Mouse (Mus musculus): ENCODE measurements around the gene Lingo3. TPM values are rescaled to one million over a fixed set of nuclear protein-coding genes. Genes with fewer than 3 reads are reported as not detected.
A peak's percentile ranks its signal among the peaks of the same experiment; 100 is the strongest.
"Not testable (repeated sequence)": the region's sequence is repeated elsewhere in the genome, so short reads cannot be mapped to it uniquely, and the experiment has no call there.

The Lingo3 gene
- polyA plus RNA-seq, 1 experiment from 2014 or later, result not detected

GRCm38 (mm10) chr10:80819406-80819805, 24.4 kb downstream of the Lingo3 start:
- Histone ChIP-seq H3K4me2 (ENCODE audit: low read depth, low read length) (peak overlapping the region; percentile 41; the same call in 1 of the 2 replicates), H3K9ac (ENCODE audit: low read depth, low read length) (peak overlapping the region; percentile 50), H3K27me3 (ENCODE audit: control insufficient read depth, insufficient read depth, low read depth, low read length) (no peaks in the 10 kb centered on the region), H3K4me1 (ENCODE audit: control insufficient read depth, low read depth, low read length) (peaks cover 40% of the 10 kb centered on the region), H3K36me3 (ENCODE audit: control insufficient read depth, insufficient read depth) (no peaks in the 10 kb centered on the region), H3K9me3 (replicated peaks; ENCODE audit: control insufficient read depth, low read length) (no peaks in the 10 kb centered on the region), H3K27ac (ENCODE audit: low read length) (peak overlapping the region; percentile 85), H3K4me3 (ENCODE audit: low read depth, low read length) (no peak overlapping the region)
- WGBS (ENCODE audit: insufficient replicate concordance), result 42% methylated on average over 3 of the region's 3 CpGs
- peak; percentile 30 for ATAC-seq (ENCODE audit: low read depth)

GRCm38 (mm10) chr10:80818599-80819281, 25.1 kb downstream of the Lingo3 start:
- Histone ChIP-seq H3K36me3 (ENCODE audit: control insufficient read depth, insufficient read depth) (no peaks in the 10 kb centered on the region), H3K4me2 (ENCODE audit: low read depth, low read length) (peak overlapping the region; percentile 41), H3K9ac (ENCODE audit: low read depth, low read length) (peak overlapping the region; percentile 29), H3K9me3 (replicated peaks; ENCODE audit: control insufficient read depth, low read length) (no peaks in the 10 kb centered on the region), H3K4me3 (ENCODE audit: low read depth, low read length) (no peak overlapping the region), H3K27ac (ENCODE audit: low read length) (peak overlapping the region; percentile 85), H3K4me1 (ENCODE audit: control insufficient read depth, low read depth, low read length) (peaks cover 33% of the 10 kb centered on the region), H3K27me3 (ENCODE audit: control insufficient read depth, insufficient read depth, low read depth, low read length) (no peaks in the 10 kb centered on the region)
- ATAC-seq (ENCODE audit: low read depth), result peak; percentile 95
- WGBS (ENCODE audit: insufficient replicate concordance), result 36% methylated on average over 6 of the region's 6 CpGs

DNA sequence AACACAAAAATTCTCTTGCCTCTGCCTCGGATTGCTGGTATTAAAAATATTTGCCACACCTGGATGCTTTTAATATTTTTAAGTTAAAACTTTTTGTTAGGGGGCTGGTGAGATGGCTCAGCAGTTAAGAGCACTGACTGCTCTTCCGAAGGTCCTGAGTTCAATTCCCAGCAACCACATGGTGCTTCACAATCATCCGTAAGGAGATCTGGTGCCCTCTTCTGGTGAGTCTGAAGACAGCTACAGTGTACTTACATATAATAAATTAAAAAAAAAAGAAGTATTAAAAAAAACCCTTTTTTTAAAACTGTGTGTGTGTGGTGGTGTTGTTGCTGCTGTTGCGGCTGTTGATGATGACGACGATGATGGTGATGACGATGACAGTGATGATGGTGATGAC, 25.9 kb downstream of the Lingo3 start:
- Histone ChIP-seq H3K27ac (ENCODE audit: low read length) (peak overlapping the region; percentile 85), H3K4me1 (ENCODE audit: control insufficient read depth, low read depth, low read length) (peaks cover 29% of the 10 kb centered on the region)
- ATAC-seq (ENCODE audit: low read depth); H3K4me2 ChIP-seq (ENCODE audit: low read depth, low read length); H3K36me3 ChIP-seq (ENCODE audit: control insufficient read depth, insufficient read depth); H3K4me3 ChIP-seq (ENCODE audit: low read depth, low read length); H3K27me3 ChIP-seq (ENCODE audit: control insufficient read depth, insufficient read depth, low read depth, low read length); H3K9me3 ChIP-seq (replicated peaks; ENCODE audit: control insufficient read depth, low read length); H3K9ac ChIP-seq (ENCODE audit: low read depth, low read length): not testable (repeated sequence)
- WGBS (ENCODE audit: insufficient replicate concordance), result 85% methylated on average over 7 of the region's 7 CpGs

DNA sequence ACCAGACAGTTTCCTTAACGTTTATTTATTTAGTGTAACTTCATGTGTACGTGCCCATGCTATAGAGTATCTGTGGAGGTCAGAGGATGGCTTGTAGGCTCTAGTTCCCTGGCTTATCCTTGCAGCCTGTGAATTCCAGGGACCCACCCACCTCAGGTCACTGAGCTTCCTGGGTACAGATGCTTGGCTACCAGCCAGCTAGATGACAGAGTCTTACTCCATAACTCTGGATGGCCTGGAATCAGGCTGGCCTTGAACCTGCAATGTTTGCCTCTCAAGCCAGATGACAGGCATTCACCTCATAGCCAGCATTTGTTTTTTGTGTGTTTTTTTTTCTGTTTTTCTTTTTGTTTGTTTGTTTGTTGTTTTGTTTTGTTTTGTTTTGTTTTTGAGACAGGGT, 26.7 kb downstream of the Lingo3 start:
- H3K36me3 ChIP-seq (ENCODE audit: control insufficient read depth, insufficient read depth), result no peaks in the 10 kb centered on the region
- no peaks in the 10 kb centered on the region for H3K9me3 ChIP-seq (replicated peaks; ENCODE audit: control insufficient read depth, low read length)
- no peak overlapping the region for H3K27ac ChIP-seq (ENCODE audit: low read length)
- no peak overlapping the region for H3K9ac ChIP-seq (ENCODE audit: low read depth, low read length)
- peaks cover 8% of the 10 kb centered on the region for H3K27me3 ChIP-seq (ENCODE audit: control insufficient read depth, insufficient read depth, low read depth, low read length)
- ATAC-seq (ENCODE audit: low read depth), result no peak
- peaks cover 24% of the 10 kb centered on the region for H3K4me1 ChIP-seq (ENCODE audit: control insufficient read depth, low read depth, low read length)
- WGBS (ENCODE audit: insufficient replicate concordance), result 60% methylated on average over 2 of the region's 2 CpGs
- no peak overlapping the region for H3K4me3 ChIP-seq (ENCODE audit: low read depth, low read length)
- H3K4me2 ChIP-seq (ENCODE audit: low read depth, low read length), result no peak overlapping the region

GRCm38 (mm10) chr10:80816303-80816702, 27.5 kb downstream of the Lingo3 start:
- H3K4me2 ChIP-seq (ENCODE audit: low read depth, low read length); H3K36me3 ChIP-seq (ENCODE audit: control insufficient read depth, insufficient read depth); ATAC-seq (ENCODE audit: low read depth); H3K9ac ChIP-seq (ENCODE audit: low read depth, low read length); H3K27ac ChIP-seq (ENCODE audit: low read length); H3K9me3 ChIP-seq (replicated peaks; ENCODE audit: control insufficient read depth, low read length); H3K4me3 ChIP-seq (ENCODE audit: low read depth, low read length): not testable (repeated sequence)
- peaks cover 11% of the 10 kb centered on the region for H3K27me3 ChIP-seq (ENCODE audit: control insufficient read depth, insufficient read depth, low read depth, low read length)
- WGBS (ENCODE audit: insufficient replicate concordance), result 54% methylated on average over 3 of the region's 3 CpGs
- peaks cover 23% of the 10 kb centered on the region for H3K4me1 ChIP-seq (ENCODE audit: control insufficient read depth, low read depth, low read length)

DNA sequence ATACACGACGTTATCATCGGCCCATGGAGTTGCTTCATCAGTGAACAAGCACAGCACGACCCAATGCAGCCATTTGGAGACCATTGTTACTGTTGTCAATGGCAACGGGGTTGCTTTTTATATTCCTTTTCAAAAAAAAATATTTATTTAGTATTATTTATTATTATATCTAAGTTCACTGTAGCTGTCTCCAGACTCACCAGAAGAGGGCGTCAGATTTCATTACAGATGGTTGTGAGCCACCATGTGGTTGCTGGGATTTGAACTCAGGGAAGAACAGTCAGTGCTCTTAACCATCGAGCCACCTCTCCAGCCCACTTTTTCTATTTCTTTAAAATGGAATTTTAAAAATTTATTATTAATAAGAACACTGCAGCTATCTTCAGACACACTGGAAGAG, 29.0 kb downstream of the Lingo3 start:
- ATAC-seq (ENCODE audit: low read depth), result no peak
- Histone ChIP-seq H3K36me3 (ENCODE audit: control insufficient read depth, insufficient read depth) (no peaks in the 10 kb centered on the region), H3K9me3 (replicated peaks; ENCODE audit: control insufficient read depth, low read length) (no peaks in the 10 kb centered on the region), H3K27ac (ENCODE audit: low read length) (no peak overlapping the region), H3K9ac (ENCODE audit: low read depth, low read length) (no peak overlapping the region), H3K4me1 (ENCODE audit: control insufficient read depth, low read depth, low read length) (peaks cover 17% of the 10 kb centered on the region), H3K27me3 (ENCODE audit: control insufficient read depth, insufficient read depth, low read depth, low read length) (peaks cover 25% of the 10 kb centered on the region), H3K4me3 (ENCODE audit: low read depth, low read length) (no peak overlapping the region), H3K4me2 (ENCODE audit: low read depth, low read length) (no peak overlapping the region)
- WGBS (ENCODE audit: insufficient replicate concordance), result 53% methylated on average over 7 of the region's 7 CpGs

- Histone ChIP-seq H3K4me1 (ENCODE audit: control insufficient read depth, low read depth, low read length) (peaks cover 7% of the 10 kb centered on the region), H3K27me3 (ENCODE audit: control insufficient read depth, insufficient read depth, low read depth, low read length) (peaks cover 39% of the 10 kb centered on the region), H3K9ac (ENCODE audit: low read depth, low read length) (no peak within 1 kb of the TSS), H3K4me3 (ENCODE audit: low read depth, low read length) (no peak within 1 kb of the TSS), H3K27ac (ENCODE audit: low read length) (no peak within 1 kb of the TSS), H3K4me2 (ENCODE audit: low read depth, low read length) (no peak within 1 kb of the TSS), H3K9me3 (replicated peaks; ENCODE audit: control insufficient read depth, low read length) (no peaks in the 10 kb centered on the region), H3K36me3 (ENCODE audit: control insufficient read depth, insufficient read depth) (no peaks in the 10 kb centered on the region)
- 71% methylated on average over 4 of the region's 4 CpGs for WGBS (ENCODE audit: insufficient replicate concordance)
- ATAC-seq (ENCODE audit: low read depth), result no peak
Observed at GRCm38 (mm10) chr10:80813366-80813765, 30.5 kb downstream of the Lingo3 start, which contains the start of gene Jsrp1. TSS of gene Jsrp1 (minus strand) at chr10:80813498.

- ATAC-seq (ENCODE audit: low read depth), result no peak
- no peak overlapping the region for H3K4me3 ChIP-seq (ENCODE audit: low read depth, low read length)
- H3K27ac ChIP-seq (ENCODE audit: low read length), result no peak overlapping the region
- peaks cover 12% of the 10 kb centered on the region for H3K4me1 ChIP-seq (ENCODE audit: control insufficient read depth, low read depth, low read length)
- H3K9ac ChIP-seq (ENCODE audit: low read depth, low read length), result no peak overlapping the region
- H3K27me3 ChIP-seq (ENCODE audit: control insufficient read depth, insufficient read depth, low read depth, low read length), result peaks cover 48% of the 10 kb centered on the region
- no peak overlapping the region for H3K4me2 ChIP-seq (ENCODE audit: low read depth, low read length)
- H3K36me3 ChIP-seq (ENCODE audit: control insufficient read depth, insufficient read depth), result no peaks in the 10 kb centered on the region
- H3K9me3 ChIP-seq (replicated peaks; ENCODE audit: control insufficient read depth, low read length), result no peaks in the 10 kb centered on the region
- 47% methylated on average over 5 of the region's 5 CpGs for WGBS (ENCODE audit: insufficient replicate concordance)
Observed at GRCm38 (mm10) chr10:80812391-80813041, 31.3 kb downstream of the Lingo3 start.

GRCm38 (mm10) chr10:80810084-80810483, 33.8 kb downstream of the Lingo3 start:
- ATAC-seq (ENCODE audit: low read depth), result no peak
- no peak overlapping the region for H3K9ac ChIP-seq (ENCODE audit: low read depth, low read length)
- H3K4me3 ChIP-seq (ENCODE audit: low read depth, low read length), result no peak overlapping the region
- no peak overlapping the region for H3K27ac ChIP-seq (ENCODE audit: low read length)
- 10% methylated on average over 19 of the region's 20 CpGs for WGBS (ENCODE audit: insufficient replicate concordance)
- H3K4me1 ChIP-seq (ENCODE audit: control insufficient read depth, low read depth, low read length), result peaks cover 36% of the 10 kb centered on the region
- H3K36me3 ChIP-seq (ENCODE audit: control insufficient read depth, insufficient read depth), result no peaks in the 10 kb centered on the region
- H3K9me3 ChIP-seq (replicated peaks; ENCODE audit: control insufficient read depth, low read length), result no peaks in the 10 kb centered on the region
- H3K4me2 ChIP-seq (ENCODE audit: low read depth, low read length), result no peak overlapping the region
- H3K27me3 ChIP-seq (ENCODE audit: control insufficient read depth, insufficient read depth, low read depth, low read length), result peaks cover 61% of the 10 kb centered on the region

Data from liver, embryonic 16.5 days (tissue).